Mouse (Mus musculus) layer of hippocampus, adult 18-20 months (tissue): Measurements from ENCODE around the gene Xrcc1. TPM values are rescaled to one million over a fixed set of nuclear protein-coding genes. Genes with fewer than 3 reads are reported as not detected.

Experiments used
- total RNA-seq, 2 experiments: library from RNA; stranded (reverse); gene quantifications; 2 replicates each; pipeline ENCODE4 v1.2.3; 2021

Gene Xrcc1
- total RNA-seq, 2 experiments from 2014 or later = 36.8 to 43.4 TPM

Other genes starting within 250 kb of the Xrcc1 start
- 10 to 100 TPM; 19.8 to 24.9 TPM for gene Zfp61, start 245.1 kb upstream of the Xrcc1 start, total RNA-seq
- 10 to 100 TPM; 12.1 to 12.7 TPM for gene Zfp94, start 229.6 kb upstream of the Xrcc1 start, total RNA-seq
- not detected for gene Tescl, start 212.4 kb upstream of the Xrcc1 start, total RNA-seq
- not detected for gene Lypd5, start 197.1 kb upstream of the Xrcc1 start, total RNA-seq
- gene Kcnn4, start 176.0 kb upstream of the Xrcc1 start, total RNA-seq = under 1 TPM; 0.36 to 0.72 TPM
- gene Smg9, start 146.7 kb upstream of the Xrcc1 start, total RNA-seq = 10 to 100 TPM; 33.2 to 34.8 TPM
- gene Irgc1, start 94.0 kb upstream of the Xrcc1 start, total RNA-seq = not detected
- under 1 TPM; 0.54 to 0.91 TPM for gene Plaur, start 83.8 kb upstream of the Xrcc1 start, total RNA-seq
- 100 to 1,000 TPM; 136 to 141 TPM for gene Cadm4, start 64.3 kb upstream of the Xrcc1 start, total RNA-seq
- gene Zfp428, start 39.3 kb upstream of the Xrcc1 start, total RNA-seq = 10 to 100 TPM; 40.0 to 45.4 TPM
- gene AC161166.1, start 33.8 kb upstream of the Xrcc1 start, total RNA-seq = not detected
- gene Irgq, start 15.6 kb upstream of the Xrcc1 start, total RNA-seq = 10 to 100 TPM; 62.1 to 63.3 TPM
- gene Pinlyp, start 171 bp upstream of the Xrcc1 start, total RNA-seq = not detected
- gene Ethe1, start 41.3 kb downstream of the Xrcc1 start, total RNA-seq = 10 to 100 TPM; 11.8 to 13.3 TPM
- 1 to 10 TPM; 5.7 TPM for gene Zfp575, start 41.4 kb downstream of the Xrcc1 start, total RNA-seq
- gene Phldb3, start 64.5 kb downstream of the Xrcc1 start, total RNA-seq = under 1 TPM; 0.17 to 0.63 TPM
- gene Lypd3, start 90.3 kb downstream of the Xrcc1 start, total RNA-seq = 1 to 10 TPM in 1 of 2 experiments, under 1 TPM in 1; 0.57 to 1.3 TPM
- not detected for gene Tex101, start 130.4 kb downstream of the Xrcc1 start, total RNA-seq
- not detected for gene BC049730, start 163.0 kb downstream of the Xrcc1 start, total RNA-seq
- gene Gm4763, start 180.6 kb downstream of the Xrcc1 start, total RNA-seq = not detected
- gene Cd177, start 214.0 kb downstream of the Xrcc1 start, total RNA-seq = under 1 TPM; 0.13 to 0.15 TPM
- not detected for gene Ceacam10, start 230.9 kb downstream of the Xrcc1 start, total RNA-seq